Mouse (Mus musculus): ENCODE data around the gene Sbno2. TPM values are rescaled to one million over a fixed set of nuclear protein-coding genes. Genes with fewer than 3 reads are reported as not detected.
A peak's percentile ranks its signal among the peaks of the same experiment; 100 is the strongest.

Gene Sbno2
- 14.8 and 15.9 TPM in 2 replicates for polyA plus RNA-seq (2015; fragmentation: Nextera tagmentation; extraction: Ambion mirVana)

GRCm38 (mm10) chr10:80105460-80105859 lies at the start of gene Sbno2:
Sbno2 (minus strand) TSS chr10:80105571.
- Histone ChIP-seq H3K4me3 (replicated peaks) (peak within 1 kb of the TSS; percentile 9), H3K27ac (peak within 1 kb of the TSS; percentile 74), H3K27me3 (replicated peaks) (no peaks in the 10 kb centered on the region), H3K9me3 (no peaks in the 10 kb centered on the region), H3K4me1 (peaks cover 25% of the 10 kb centered on the region), H3K36me3 (no peaks in the 10 kb centered on the region), H3K9ac (no peak within 1 kb of the TSS), H3K4me2 (peak within 1 kb of the TSS; percentile 25)
- 75% methylated on average over 5 of the region's 5 CpGs for WGBS
- ATAC-seq (ENCODE audit: insufficient read depth, low FRiP score, low read depth), result no peak

- no peaks in the 10 kb centered on the region for H3K9me3 ChIP-seq
- peaks cover 73% of the 10 kb centered on the region for H3K4me1 ChIP-seq
- H3K27me3 ChIP-seq (replicated peaks), result no peaks in the 10 kb centered on the region
- 74% methylated on average over 7 of the region's 7 CpGs for WGBS
- peak overlapping the region; percentile 100 for H3K27ac ChIP-seq
- peaks cover 46% of the 10 kb centered on the region for H3K36me3 ChIP-seq
- H3K4me2 ChIP-seq, result peak overlapping the region; percentile 84; the same call in 1 of the 2 replicates
- H3K4me3 ChIP-seq (replicated peaks), result no peak overlapping the region
- no peak overlapping the region for H3K9ac ChIP-seq
- ATAC-seq (ENCODE audit: insufficient read depth, low FRiP score, low read depth), result no peak
These were observed 49.0 kb upstream of the Sbno2 start for GRCm38 (mm10) chr10:80154384-80154783.

GRCm38 (mm10) chr10:80153713-80154112 lies 48.3 kb upstream of the Sbno2 start:
- no peak for ATAC-seq (ENCODE audit: insufficient read depth, low FRiP score, low read depth)
- Histone ChIP-seq H3K4me2 (peak overlapping the region; percentile 84), H3K4me3 (replicated peaks) (peak overlapping the region; percentile 79; the same call in 1 of the 2 replicates), H3K9me3 (no peaks in the 10 kb centered on the region), H3K36me3 (peaks cover 46% of the 10 kb centered on the region), H3K27me3 (replicated peaks) (no peaks in the 10 kb centered on the region), H3K9ac (peak overlapping the region; percentile 12; the same call in 1 of the 2 replicates), H3K4me1 (peaks cover 66% of the 10 kb centered on the region), H3K27ac (peak overlapping the region; percentile 100)
- WGBS, result 75% methylated on average over 19 of the region's 19 CpGs

GRCm38 (mm10) chr10:80152873-80153260 lies 47.5 kb upstream of the Sbno2 start:
- H3K9ac ChIP-seq, result peak overlapping the region; percentile 94
- no peaks in the 10 kb centered on the region for H3K9me3 ChIP-seq
- peaks cover 59% of the 10 kb centered on the region for H3K4me1 ChIP-seq
- ATAC-seq (ENCODE audit: insufficient read depth, low FRiP score, low read depth), result no peak
- no peaks in the 10 kb centered on the region for H3K27me3 ChIP-seq (replicated peaks)
- H3K4me3 ChIP-seq (replicated peaks), result peak overlapping the region; percentile 79
- H3K36me3 ChIP-seq, result peaks cover 46% of the 10 kb centered on the region
- peak overlapping the region; percentile 100 for H3K27ac ChIP-seq
- 13% methylated on average over 3 of the region's 3 CpGs for WGBS
- H3K4me2 ChIP-seq, result peak overlapping the region; percentile 84

- WGBS, result 5% methylated on average over 14 of the region's 15 CpGs
- no peaks in the 10 kb centered on the region for H3K27me3 ChIP-seq (replicated peaks)
- peak overlapping the region; percentile 79 for H3K4me3 ChIP-seq (replicated peaks)
- ATAC-seq (ENCODE audit: insufficient read depth, low FRiP score, low read depth), result no peak
- peak overlapping the region; percentile 100 for H3K27ac ChIP-seq
- peak overlapping the region; percentile 94 for H3K9ac ChIP-seq
- H3K4me2 ChIP-seq, result peak overlapping the region; percentile 84
- peaks cover 61% of the 10 kb centered on the region for H3K4me1 ChIP-seq
- H3K36me3 ChIP-seq, result peaks cover 42% of the 10 kb centered on the region
- H3K9me3 ChIP-seq, result no peaks in the 10 kb centered on the region
These were observed 46.9 kb upstream of the Sbno2 start for GRCm38 (mm10) chr10:80152071-80152872.

GRCm38 (mm10) chr10:80151211-80152034 lies 46.1 kb upstream of the Sbno2 start:
- Histone ChIP-seq H3K27me3 (replicated peaks) (no peaks in the 10 kb centered on the region), H3K9ac (peak overlapping the region; percentile 94), H3K9me3 (no peaks in the 10 kb centered on the region), H3K27ac (peak overlapping the region; percentile 100), H3K4me2 (peak overlapping the region; percentile 84), H3K4me1 (peaks cover 61% of the 10 kb centered on the region), H3K36me3 (peaks cover 34% of the 10 kb centered on the region), H3K4me3 (replicated peaks) (peak overlapping the region; percentile 79)
- under 1% methylated on average over 25 of the region's 26 CpGs for WGBS
- ATAC-seq (ENCODE audit: insufficient read depth, low FRiP score, low read depth), result no peak

- H3K36me3 ChIP-seq, result peaks cover 26% of the 10 kb centered on the region
- no peaks in the 10 kb centered on the region for H3K9me3 ChIP-seq
- peak overlapping the region; percentile 100 for H3K27ac ChIP-seq
- peaks cover 62% of the 10 kb centered on the region for H3K4me1 ChIP-seq
- under 1% methylated on average over 53 of the region's 71 CpGs for whole genome bisulfite sequencing
- peak overlapping the region; percentile 84 for H3K4me2 ChIP-seq
- H3K9ac ChIP-seq, result peak overlapping the region; percentile 94
- H3K27me3 ChIP-seq (replicated peaks), result no peaks in the 10 kb centered on the region
- ATAC-seq (ENCODE audit: insufficient read depth, low FRiP score, low read depth), result no peak
- H3K4me3 ChIP-seq (replicated peaks), result peak overlapping the region; percentile 79
These were observed 45.1 kb upstream of the Sbno2 start for GRCm38 (mm10) chr10:80150226-80151210.

GRCm38 (mm10) chr10:80149291-80150225 lies 44.2 kb upstream of the Sbno2 start:
- H3K9ac ChIP-seq, result peak overlapping the region; percentile 94
- ATAC-seq (ENCODE audit: insufficient read depth, low FRiP score, low read depth), result peak; percentile 81
- H3K4me3 ChIP-seq (replicated peaks), result peak overlapping the region; percentile 79
- WGBS, result under 1% methylated on average over 88 of the region's 88 CpGs
- peaks cover 53% of the 10 kb centered on the region for H3K4me1 ChIP-seq
- H3K36me3 ChIP-seq, result peaks cover 17% of the 10 kb centered on the region
- no peaks in the 10 kb centered on the region for H3K27me3 ChIP-seq (replicated peaks)
- peak overlapping the region; percentile 100 for H3K27ac ChIP-seq
- H3K4me2 ChIP-seq, result peak overlapping the region; percentile 84
- H3K9me3 ChIP-seq, result no peaks in the 10 kb centered on the region

- H3K27ac ChIP-seq, result peak overlapping the region; percentile 100
- peak overlapping the region; percentile 65 for H3K4me2 ChIP-seq
- H3K4me1 ChIP-seq, result peaks cover 50% of the 10 kb centered on the region
- H3K36me3 ChIP-seq, result peaks cover 17% of the 10 kb centered on the region
- H3K9me3 ChIP-seq, result no peaks in the 10 kb centered on the region
- H3K4me3 ChIP-seq (replicated peaks), result peak overlapping the region; percentile 79
- peak overlapping the region; percentile 71 for H3K9ac ChIP-seq
- no peaks in the 10 kb centered on the region for H3K27me3 ChIP-seq (replicated peaks)
- ATAC-seq (ENCODE audit: insufficient read depth, low FRiP score, low read depth), result peak; percentile 36
- WGBS, result 0% methylated on average over 57 of the region's 57 CpGs
These were observed 43.4 kb upstream of the Sbno2 start for GRCm38 (mm10) chr10:80148610-80149290.

Measured in stomach, embryonic 15.5 days (tissue).